Comparison of ENCODE assay signal across 11 mouse cellular contexts in the genomic region with DNA sequence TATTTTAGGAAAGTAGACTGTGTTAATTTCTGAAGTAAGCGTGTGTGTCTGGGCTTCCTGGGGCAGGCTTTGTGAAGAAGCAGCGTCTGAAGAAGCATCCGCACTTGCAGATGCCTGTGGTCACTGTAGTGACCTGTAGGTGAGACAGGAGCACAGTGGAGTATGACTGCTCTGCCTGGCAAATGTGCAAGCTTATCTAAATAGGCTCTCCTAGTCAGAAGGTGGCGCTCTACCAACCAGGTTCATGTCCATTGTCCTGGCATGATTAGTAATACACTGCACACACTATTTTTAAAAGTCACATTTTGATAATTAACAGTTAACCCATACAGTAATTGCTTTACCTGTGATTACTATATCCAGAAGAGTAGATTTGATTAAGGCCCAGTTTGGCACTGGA.
DNase-seq lines count a peak whose midpoint lies in the region; ATAC-seq and TF ChIP-seq lines count a peak whose summit lies in the region.
"Had no signal": no experiment of that assay in that cellular context is flagged by ENCODE, and none has a peak within 500 bp of the region (broad histone marks: within the 10 kb centered on the region; RNA-seq: fewer than 3 reads in every experiment).

No protein-coding gene starts in this region.

- WGBS in intestine, postnatal 0 days: 78% methylated on average over 4 of the region's 4 CpGs
- WGBS in intestine, embryonic 16.5 days: 75% methylated on average over 4 of the region's 4 CpGs

- no peak overlapping the region for H3K4me2 ChIP-seq in intestine, postnatal 0 days (replicated peaks; ENCODE audit: low read depth)
- H3K4me2 ChIP-seq in intestine, embryonic 16.5 days (ENCODE audit: low read depth, low read length): no peak overlapping the region
- H3K4me2 ChIP-seq: forebrain, embryonic 13.5 days; limb, embryonic 13.5 days had no signal

- H3K27ac ChIP-seq in intestine, postnatal 0 days (ENCODE audit: low read depth, low read length): no peak overlapping the region
- H3K27ac ChIP-seq in intestine, embryonic 16.5 days (ENCODE audit: low read length): no peak overlapping the region
- H3K27ac ChIP-seq: embryonic facial prominence, embryonic 10.5 days; forebrain, embryonic 13.5 days; limb, embryonic 13.5 days had no signal

- no peak overlapping the region for H3K9ac ChIP-seq in intestine, postnatal 0 days (ENCODE audit: low read depth, low read length)
- H3K9ac ChIP-seq in intestine, embryonic 16.5 days (ENCODE audit: low read depth, low read length): no peak overlapping the region
- H3K9ac ChIP-seq: forebrain, embryonic 13.5 days; limb, embryonic 13.5 days had no signal

- no peaks in the 10 kb centered on the region for H3K4me1 ChIP-seq in intestine, postnatal 0 days (replicated peaks; ENCODE audit: control insufficient read depth, insufficient read depth, low read length)
- no peaks in the 10 kb centered on the region for H3K4me1 ChIP-seq in intestine, embryonic 16.5 days (ENCODE audit: control insufficient read depth, insufficient read depth, low read length)
- H3K4me1 ChIP-seq: embryonic facial prominence, embryonic 10.5 days; limb, embryonic 13.5 days had no signal

- peaks cover 24% of the 10 kb centered on the region for H3K36me3 ChIP-seq in intestine, postnatal 0 days (ENCODE audit: control insufficient read depth, insufficient read depth)
- H3K36me3 ChIP-seq in intestine, embryonic 16.5 days (ENCODE audit: control insufficient read depth, insufficient read depth, low read length): 0 out of 2 replicates have a peak, but pooled peaks cover 9% of the 10 kb centered on the region

- no peak overlapping the region for H3K4me3 ChIP-seq in intestine, postnatal 0 days (ENCODE audit: low read depth, low read length)
- H3K4me3 ChIP-seq in intestine, embryonic 16.5 days (ENCODE audit: low read length): no peak overlapping the region
- H3K4me3 ChIP-seq: embryonic facial prominence, embryonic 10.5 days; forebrain, embryonic 13.5 days; limb, embryonic 13.5 days had no signal

- peak; percentile 58 for TF ChIP-seq CTCF in intestine, postnatal 0 days (IDR thresholded peaks at IDR 0.05; ENCODE audit: low read depth)

- no peaks in the 10 kb centered on the region for H3K9me3 ChIP-seq in intestine, postnatal 0 days (ENCODE audit: control insufficient read depth)
- H3K9me3 ChIP-seq in intestine, embryonic 16.5 days (ENCODE audit: control insufficient read depth, low read length): no peaks in the 10 kb centered on the region
- H3K9me3 ChIP-seq: embryonic facial prominence, embryonic 10.5 days; forebrain, embryonic 13.5 days; limb, embryonic 13.5 days had no signal

- peak; percentile 9 for DNase-seq in retina, embryonic 14.5 days (ENCODE audit: low spot score)
- DNase-seq in retina, postnatal 1 day: no peak
- peak; percentile 14 for DNase-seq in c-Kit-positive CD71-positive TER-119-negative erythroid progenitor cells, embryonic 14.5 days (ENCODE audit: low read depth)
- no peak for DNase-seq in left cerebral cortex, postnatal 10 days (ENCODE audit: extremely low spot score in 1 of 2, low spot score in 2 of 2)
- no peak for DNase-seq in ovary, adult 18-20 months (ENCODE audit: low spot score)
- DNase-seq: right cerebral cortex, postnatal 4 days had no signal

- intact Hi-C loops in left cerebral cortex, postnatal 10 days (cut with DNase I): no loop called here

- ATAC-seq in intestine, postnatal 0 days: no peak
- no peak for ATAC-seq in intestine, embryonic 16.5 days
- ATAC-seq: forebrain, embryonic 13.5 days had no signal

- no peaks in the 10 kb centered on the region for H3K27me3 ChIP-seq in intestine, postnatal 0 days (replicated peaks; ENCODE audit: control insufficient read depth, insufficient read depth, low read length)
- H3K27me3 ChIP-seq in intestine, embryonic 16.5 days (replicated peaks; ENCODE audit: control insufficient read depth, insufficient read depth, low read length): no peaks in the 10 kb centered on the region
- H3K27me3 ChIP-seq: forebrain, embryonic 13.5 days; limb, embryonic 13.5 days had no signal

Comparison
In these comparisons a context has a peak if more than half of its experiments do, and no peak if none do; other contexts are left out.
1. DNase-seq: peak in retina, embryonic 14.5 days (single experiment) and c-Kit-positive CD71-positive TER-119-negative erythroid progenitor cells, embryonic 14.5 days (single experiment); none in retina, postnatal 1 day (single experiment), left cerebral cortex, postnatal 10 days (0 of 2) and ovary, adult 18-20 months (single experiment).